Comparison of ENCODE assay signal across 9 mouse cellular contexts in genomic region chr5:25734318-25734717, GRCm38 (mm10). TPM values are rescaled to one million over a fixed set of nuclear protein-coding genes. Genes with fewer than 3 reads are reported as not detected.
A peak's percentile ranks its signal among the peaks of the same experiment; 100 is the strongest.
DNase-seq lines count a peak whose midpoint lies in the region; ATAC-seq lines count a peak whose summit lies in the region.
"Had no signal": no experiment of that assay in that cellular context is flagged by ENCODE, and none has a peak within 500 bp of the region (broad histone marks: within the 10 kb centered on the region; RNA-seq: fewer than 3 reads in every experiment).

No protein-coding gene starts in this region.

- peak; percentile 68 for DNase-seq in forebrain, embryonic 14.5 days (ENCODE audit: low spot score)
- DNase-seq in midbrain, embryonic 14.5 days, result peak; percentile 72
- DNase-seq in adrenal gland, postnatal 25 days, result peak; percentile 57
- peak; percentile 42 for DNase-seq in embryonic facial prominence, embryonic 10.5 days (ENCODE audit: low spot score)
- peak; percentile 38 for DNase-seq in limb, embryonic 10.5 days (ENCODE audit: low spot score)
- peak; percentile 64 for DNase-seq in testis, postnatal 10 days (ENCODE audit: low spot score)

- H3K4me2 ChIP-seq in forebrain, embryonic 14.5 days (ENCODE audit: low read length), result no peak overlapping the region
- no peak overlapping the region for H3K4me2 ChIP-seq in forebrain, embryonic 13.5 days
- no peak overlapping the region for H3K4me2 ChIP-seq in midbrain, embryonic 14.5 days (ENCODE audit: low read length)
- H3K4me2 ChIP-seq in midbrain, embryonic 15.5 days, result no peak overlapping the region

- H3K9me3 ChIP-seq in forebrain, embryonic 14.5 days (replicated peaks; ENCODE audit: control insufficient read depth, low read length), result no peaks in the 10 kb centered on the region
- H3K9me3 ChIP-seq in forebrain, embryonic 13.5 days (replicated peaks), result no peaks in the 10 kb centered on the region
- H3K9me3 ChIP-seq in midbrain, embryonic 14.5 days (ENCODE audit: control insufficient read depth, low read length), result no peaks in the 10 kb centered on the region
- H3K9me3 ChIP-seq in midbrain, embryonic 15.5 days, result no peaks in the 10 kb centered on the region
- no peaks in the 10 kb centered on the region for H3K9me3 ChIP-seq in embryonic facial prominence, embryonic 10.5 days
- no peaks in the 10 kb centered on the region for H3K9me3 ChIP-seq in limb, embryonic 10.5 days (replicated peaks)

- H3K27me3 ChIP-seq in forebrain, embryonic 14.5 days (replicated peaks; ENCODE audit: control insufficient read depth, insufficient read depth, low read length), result no peaks in the 10 kb centered on the region
- H3K27me3 ChIP-seq in forebrain, embryonic 13.5 days, result no peaks in the 10 kb centered on the region
- no peaks in the 10 kb centered on the region for H3K27me3 ChIP-seq in midbrain, embryonic 14.5 days (ENCODE audit: control insufficient read depth, insufficient read depth, low read length)
- no peaks in the 10 kb centered on the region for H3K27me3 ChIP-seq in midbrain, embryonic 15.5 days (replicated peaks)
- no peaks in the 10 kb centered on the region for H3K27me3 ChIP-seq in embryonic facial prominence, embryonic 10.5 days (replicated peaks; ENCODE audit: low read depth, poor library complexity, severe bottlenecking)
- H3K27me3 ChIP-seq in limb, embryonic 10.5 days (ENCODE audit: low read depth, poor library complexity, severe bottlenecking), result no peaks in the 10 kb centered on the region

- no peaks in the 10 kb centered on the region for H3K4me1 ChIP-seq in forebrain, embryonic 14.5 days (ENCODE audit: control insufficient read depth, insufficient read depth, low read length)
- peaks cover 10% of the 10 kb centered on the region for H3K4me1 ChIP-seq in forebrain, embryonic 13.5 days
- no peaks in the 10 kb centered on the region for H3K4me1 ChIP-seq in midbrain, embryonic 14.5 days (ENCODE audit: control insufficient read depth, insufficient read depth, low read length)
- H3K4me1 ChIP-seq in midbrain, embryonic 15.5 days, result no peaks in the 10 kb centered on the region
- no peaks in the 10 kb centered on the region for H3K4me1 ChIP-seq in embryonic facial prominence, embryonic 10.5 days
- H3K4me1 ChIP-seq in limb, embryonic 10.5 days, result no peaks in the 10 kb centered on the region

- H3K27ac ChIP-seq in forebrain, embryonic 14.5 days (ENCODE audit: low read depth, low read length), result no peak overlapping the region
- H3K27ac ChIP-seq in forebrain, embryonic 13.5 days, result no peak overlapping the region
- H3K27ac ChIP-seq in midbrain, embryonic 14.5 days (replicated peaks; ENCODE audit: low read depth, low read length), result no peak overlapping the region
- H3K27ac ChIP-seq in midbrain, embryonic 15.5 days, result no peak overlapping the region
- no peak overlapping the region for H3K27ac ChIP-seq in embryonic facial prominence, embryonic 10.5 days (replicated peaks)
- no peak overlapping the region for H3K27ac ChIP-seq in limb, embryonic 10.5 days

- ATAC-seq in forebrain, embryonic 14.5 days, result no peak
- no peak for ATAC-seq in forebrain, embryonic 13.5 days
- no peak for ATAC-seq in midbrain, embryonic 14.5 days (ENCODE audit: low FRiP score, low TSS enrichment)
- no peak for ATAC-seq in midbrain, embryonic 15.5 days (replicated peaks)

- WGBS in forebrain, embryonic 14.5 days, result 20% methylated on average over 1 of the region's 1 CpGs
- WGBS in forebrain, embryonic 13.5 days, result 20% methylated on average over 1 of the region's 1 CpGs
- 10% methylated on average over 1 of the region's 1 CpGs for whole genome bisulfite sequencing in midbrain, embryonic 14.5 days
- 16% methylated on average over 1 of the region's 1 CpGs for WGBS in midbrain, embryonic 15.5 days
- WGBS in embryonic facial prominence, embryonic 10.5 days, result 22% methylated on average over 1 of the region's 1 CpGs
- 9% methylated on average over 1 of the region's 1 CpGs for WGBS in limb, embryonic 10.5 days

- H3K4me3 ChIP-seq in forebrain, embryonic 14.5 days (ENCODE audit: low read depth, low read length), result no peak overlapping the region
- no peak overlapping the region for H3K4me3 ChIP-seq in forebrain, embryonic 13.5 days
- no peak overlapping the region for H3K4me3 ChIP-seq in midbrain, embryonic 14.5 days (replicated peaks; ENCODE audit: low read depth, low read length)
- H3K4me3 ChIP-seq in midbrain, embryonic 15.5 days, result no peak overlapping the region
- H3K4me3 ChIP-seq in embryonic facial prominence, embryonic 10.5 days, result no peak overlapping the region
- H3K4me3 ChIP-seq in limb, embryonic 10.5 days, result no peak overlapping the region

- no peak overlapping the region for H3K9ac ChIP-seq in forebrain, embryonic 14.5 days (ENCODE audit: low read length)
- H3K9ac ChIP-seq in forebrain, embryonic 13.5 days, result no peak overlapping the region
- H3K9ac ChIP-seq in midbrain, embryonic 14.5 days (replicated peaks; ENCODE audit: low read length), result no peak overlapping the region
- no peak overlapping the region for H3K9ac ChIP-seq in midbrain, embryonic 15.5 days

- H3K36me3 ChIP-seq in forebrain, embryonic 14.5 days (ENCODE audit: control insufficient read depth, insufficient read depth, low read length), result no peaks in the 10 kb centered on the region
- no peaks in the 10 kb centered on the region for H3K36me3 ChIP-seq in forebrain, embryonic 13.5 days (ENCODE audit: poor library complexity, severe bottlenecking)
- no peaks in the 10 kb centered on the region for H3K36me3 ChIP-seq in midbrain, embryonic 14.5 days (ENCODE audit: control insufficient read depth, insufficient read depth, low read length)
- no peaks in the 10 kb centered on the region for H3K36me3 ChIP-seq in midbrain, embryonic 15.5 days (replicated peaks)
- no peaks in the 10 kb centered on the region for H3K36me3 ChIP-seq in embryonic facial prominence, embryonic 10.5 days (replicated peaks)
- H3K36me3 ChIP-seq in limb, embryonic 10.5 days, result no peaks in the 10 kb centered on the region

RNA-seq across cellular contexts. Expression of gene Actr3b, which starts 25.5 kb away (rescaled TPM):
- 48.6 and 53.0 TPM in 2 replicates for polyA plus RNA-seq in forebrain, embryonic 14.5 days (2014; fragmentation: Nextera tagmentation; extraction: Ambion mirVana)
- polyA plus RNA-seq in forebrain, embryonic 13.5 days (2015; fragmentation: Nextera tagmentation; extraction: Ambion mirVana), result 29.7 and 29.9 TPM in 2 replicates
- polyA plus RNA-seq in midbrain, embryonic 14.5 days (2014; fragmentation: Nextera tagmentation; extraction: Ambion mirVana), result 28.9 and 31.2 TPM in 2 replicates
- 31.7 and 35.1 TPM in 2 replicates for polyA plus RNA-seq in midbrain, embryonic 15.5 days (2015; fragmentation: Nextera tagmentation; extraction: Ambion mirVana)
- 6.1 and 9.6 TPM in 2 replicates for total RNA-seq in adrenal gland, postnatal 25 days (2021)
- polyA plus RNA-seq in embryonic facial prominence, embryonic 10.5 days (2016; fragmentation: Nextera tagmentation; extraction: Ambion mirVana), result 5.8 and 7.2 TPM in 2 replicates
- polyA plus RNA-seq in limb, embryonic 10.5 days (2016; fragmentation: Nextera tagmentation; extraction: Ambion mirVana), result 2.8 and 3.4 TPM in 2 replicates
- total RNA-seq: hematopoietic stem cell, adult 5-6 weeks had no signal

RNA-seq across cellular contexts. Expression of gene Xrcc2, which starts 28.7 kb away (rescaled TPM):
- polyA plus RNA-seq in forebrain, embryonic 14.5 days (2014; fragmentation: Nextera tagmentation; extraction: Ambion mirVana), result 4.2 and 4.5 TPM in 2 replicates
- 10.8 and 11.3 TPM in 2 replicates for polyA plus RNA-seq in forebrain, embryonic 13.5 days (2015; fragmentation: Nextera tagmentation; extraction: Ambion mirVana)
- polyA plus RNA-seq in midbrain, embryonic 14.5 days (2014; fragmentation: Nextera tagmentation; extraction: Ambion mirVana), result 4.4 TPM in 2 replicates
- 5.1 and 5.2 TPM in 2 replicates for polyA plus RNA-seq in midbrain, embryonic 15.5 days (2015; fragmentation: Nextera tagmentation; extraction: Ambion mirVana)
- total RNA-seq in adrenal gland, postnatal 25 days (2021), result 6.1 and 6.8 TPM in 2 replicates
- 18.0 and 20.4 TPM in 2 replicates for polyA plus RNA-seq in embryonic facial prominence, embryonic 10.5 days (2016; fragmentation: Nextera tagmentation; extraction: Ambion mirVana)
- 19.4 and 19.9 TPM in 2 replicates for polyA plus RNA-seq in limb, embryonic 10.5 days (2016; fragmentation: Nextera tagmentation; extraction: Ambion mirVana)
